ENCODE assay signal across 8 mouse cellular contexts in genomic region chr6:148940383-148940782, GRCm38 (mm10). TPM values are rescaled to one million over a fixed set of nuclear protein-coding genes. Genes with fewer than 3 reads are reported as not detected.
DNase-seq lines count a peak whose midpoint lies in the region; TF ChIP-seq lines count a peak whose summit lies in the region.
"Not testable (repeated sequence)": the region's sequence is repeated elsewhere in the genome, so short reads cannot be mapped to it uniquely, and the experiment has no call there.

No protein-coding gene starts in this region.

- peak; percentile 26; the same call in 1 of the 2 replicates for TF ChIP-seq CTCF in brain, embryonic 14.5 days (IDR thresholded peaks at IDR 0.05; ENCODE audit: borderline replicate concordance, extremely low read depth, insufficient read depth, insufficient read length)
- 0 out of 2 replicates have a peak, but pooled peaks have one; percentile 6 for TF ChIP-seq CTCF in heart, adult 2 months (IDR thresholded peaks at IDR 0.05)
- peak; percentile 55 for TF ChIP-seq CTCF in layer of hippocampus, adult 2 months (conservative IDR thresholded peaks at IDR 0.05)

- H3K79me2 ChIP-seq in heart, adult 2 months (replicated peaks; ENCODE audit: control insufficient read depth, insufficient read depth, low read length) = not testable (repeated sequence)

- intact Hi-C loops in heart, adult 2 months (cut with DNase I) = loop anchor here (10.0 kb wide), 1 partner anchor 374 kb away; no protein-coding TSS in a partner anchor

- H3K36me3 ChIP-seq in heart, adult 2 months (ENCODE audit: control insufficient read depth, insufficient read depth, low read length) = not testable (repeated sequence)

- WGBS in heart, adult 2 months = 77% methylated on average over 2 of the region's 3 CpGs

- H3K4me3 ChIP-seq in heart, adult 2 months; layer of hippocampus, adult 2 months: not testable (repeated sequence)

- not testable (repeated sequence) for TF ChIP-seq POLR2A in brain, embryonic 14.5 days (IDR thresholded peaks at IDR 0.05; ENCODE audit: borderline replicate concordance, extremely low read depth, insufficient read depth, insufficient read length, poor library complexity, severe bottlenecking); heart, adult 2 months (IDR thresholded peaks at IDR 0.05; ENCODE audit: insufficient read depth, low read depth, low read length)

- not testable (repeated sequence) for H3K27ac ChIP-seq in heart, adult 2 months; layer of hippocampus, adult 2 months

- not testable (repeated sequence) for H3K9ac ChIP-seq in heart, adult 2 months (ENCODE audit: low read depth, low read length)

- DNase-seq in 3T3-L1 (ENCODE audit: low read depth, low spot score) (peak; percentile 72), ES-CJ7 (ENCODE audit: low read depth, low spot score) (peak; percentile 62)
- DNase-seq in brain, embryonic 14.5 days (ENCODE audit: low read depth) = peak; percentile 61
- not testable (repeated sequence) for DNase-seq in heart, adult 2 months; layer of hippocampus, adult 2 months (ENCODE audit: low spot score in 2 of 2)
- DNase-seq in lung, postnatal 14 days = peak; percentile 16
- peak; percentile 4 for DNase-seq in right cerebral cortex, postnatal 4 days
- DNase-seq in thymus, postnatal 36 days = peak; percentile 25

- H3K27me3 ChIP-seq in heart, adult 2 months (ENCODE audit: control insufficient read depth, insufficient read depth, low read length) = not testable (repeated sequence)

- not testable (repeated sequence) for H3K4me1 ChIP-seq in heart, adult 2 months (ENCODE audit: control insufficient read depth, insufficient read depth, low read length)

- not testable (repeated sequence) for TF ChIP-seq EP300 in heart, adult 2 months (IDR thresholded peaks at IDR 0.05; ENCODE audit: insufficient read depth, low read depth, low read length)

RNA-seq across cellular contexts. Expression of gene Sinhcaf, which starts 5.9 kb away (rescaled TPM):
- 37.6 and 43.8 TPM in 2 replicates for polyA plus RNA-seq in brain, embryonic 14.5 days (2012; rRNA removed)
- total RNA-seq in heart, adult 2 months (2021) = 1 to 10 TPM; 2.7 to 5.0 TPM
- polyA plus RNA-seq in heart, adult 2 months (2012; rRNA removed) = 1.3 and 2.1 TPM in 2 replicates
- total RNA-seq in layer of hippocampus, adult 2 months (2021) = 1 to 10 TPM; 2.8 to 3.3 TPM

RNA-seq across cellular contexts. Expression of gene Caprin2, which starts 44.3 kb away (rescaled TPM):
- polyA plus RNA-seq in brain, embryonic 14.5 days (2012; rRNA removed) = 24.6 and 26.0 TPM in 2 replicates
- total RNA-seq in heart, adult 2 months (2021) = 1 to 10 TPM; 4.1 to 4.2 TPM
- 4.0 and 7.4 TPM in 2 replicates for polyA plus RNA-seq in heart, adult 2 months (2012; rRNA removed)
- 10 to 100 TPM in 1 of 2 experiments, 1 to 10 TPM in 1; 8.3 to 10.7 TPM for total RNA-seq in layer of hippocampus, adult 2 months (2021)
